Mouse (Mus musculus): Measurements from ENCODE around the gene Tal1. TPM values are rescaled to one million over a fixed set of nuclear protein-coding genes. Genes with fewer than 3 reads are reported as not detected.

Tal1 gene
- polyA plus RNA-seq (2017; shearing (Covaris generic)), result not detected

GRCm38 (mm10) chr4:115056371-115056920 is at the start of gene Tal1:
Tal1 (plus strand) TSS chr4:115056426.

DNA sequence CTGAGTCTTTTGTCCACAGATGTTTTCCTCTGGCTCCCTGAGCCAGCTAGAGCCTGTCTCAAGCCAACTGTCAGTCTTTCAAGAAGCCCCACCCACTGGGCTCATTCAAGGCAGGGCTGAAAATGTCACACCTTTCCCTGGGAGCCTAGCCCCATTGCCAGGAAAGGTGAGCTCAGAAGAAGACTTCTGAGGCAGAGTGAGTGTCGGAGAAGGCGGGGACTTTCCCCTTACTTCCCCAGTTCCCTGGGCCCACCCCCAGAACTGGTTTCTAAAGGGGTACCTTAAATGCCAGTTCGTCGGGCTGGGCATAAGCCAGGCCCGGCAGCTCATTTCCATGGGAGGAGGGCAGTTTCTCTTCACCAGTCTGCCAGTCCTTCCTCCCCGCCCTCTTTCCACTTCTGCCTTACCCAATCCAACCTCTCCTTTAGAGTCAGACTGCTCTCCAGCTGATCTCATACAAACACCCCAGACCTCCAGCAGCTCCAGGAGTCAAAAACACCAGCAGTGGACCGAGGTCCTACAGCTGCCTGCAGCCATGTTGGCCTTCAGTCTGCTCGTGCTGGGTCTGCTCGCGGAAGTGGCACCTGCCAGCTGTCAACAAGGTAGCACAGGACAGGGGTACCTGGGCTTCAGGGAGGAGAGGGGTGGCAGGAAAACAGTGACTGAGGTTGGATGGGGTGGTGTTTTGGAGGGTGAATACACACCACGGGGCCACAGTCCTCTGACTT is 32.5 kb downstream of the Tal1 start, which contains the start of gene Pdzk1ip1:
Gene Pdzk1ip1, plus strand, starts transcription at position 98 of the 728 bp plus-strand sequence.

Other genes with a start within 250 kb of the Tal1 start
- gene Gm12830, start 234.7 kb upstream of the Tal1 start, polyA plus RNA-seq (2017; shearing (Covaris generic)), result not detected
- not detected for gene Foxd2, start 147.6 kb upstream of the Tal1 start, polyA plus RNA-seq (2017; shearing (Covaris generic))
- gene Foxe3, start 130.4 kb upstream of the Tal1 start, polyA plus RNA-seq (2017; shearing (Covaris generic)), result not detected
- 58.4 TPM for gene Cmpk1, start 69.2 kb upstream of the Tal1 start, polyA plus RNA-seq (2017; shearing (Covaris generic))
- gene Stil, start 56.3 kb upstream of the Tal1 start, polyA plus RNA-seq (2017; shearing (Covaris generic)), result 3.0 TPM
- 28.2 TPM for gene Pdzk1ip1, start 32.3 kb downstream of the Tal1 start, polyA plus RNA-seq (2017; shearing (Covaris generic))
- gene Cyp4x1, start 77.9 kb downstream of the Tal1 start, polyA plus RNA-seq (2017; shearing (Covaris generic)), result 0.09 TPM
- gene Cyp4a29, start 185.7 kb downstream of the Tal1 start, polyA plus RNA-seq (2017; shearing (Covaris generic)), result not detected
- gene Cyp4a12a, start 242.6 kb downstream of the Tal1 start, polyA plus RNA-seq (2017; shearing (Covaris generic)), result not detected

Measured in activated CD4-positive, CD25-positive, alpha-beta regulatory T cell, adult 9 weeks (primary cell).